Mouse (Mus musculus) gonadal fat pad, adult 2 months (tissue): ENCODE measurements around the gene Snx32. TPM values are rescaled to one million over a fixed set of nuclear protein-coding genes. Genes with fewer than 3 reads are reported as not detected.

Source experiments
- DNase-seq: peaks from one replicate; pipeline ENCODE4 v3.0.0-alpha.2; 2012; ENCODE audit warnings: low read depth
- polyA plus RNA-seq: library from polyadenylated mRNA; depleted of rRNA; stranded (reverse); fragments of >200 nt; gene quantifications from 2 replicates; pipeline ENCODE4 v1.2.3, GENCODE M21; 2012

Gene Snx32
- polyA plus RNA-seq, 1 experiment, result 25.6 TPM

- DNase-seq, result no peak
Observed at GRCm38 (mm10) chr19:5483386-5484359, 26.7 kb downstream of the Snx32 start.

- DNase-seq, result no peak
Observed at GRCm38 (mm10) chr19:5481398-5481797, 28.9 kb downstream of the Snx32 start.

GRCm38 (mm10) chr19:5480016-5480415 is 30.3 kb downstream of the Snx32 start:
- DNase-seq, result no peak

- DNase-seq, result no peak
Observed at GRCm38 (mm10) chr19:5477668-5478300, 32.6 kb downstream of the Snx32 start.

- no peak for DNase-seq
Observed at GRCm38 (mm10) chr19:5477004-5477667, 33.2 kb downstream of the Snx32 start.

GRCm38 (mm10) chr19:5475069-5475714 is 35.1 kb downstream of the Snx32 start:
- no peak for DNase-seq

GRCm38 (mm10) chr19:5474281-5475068 is 35.9 kb downstream of the Snx32 start:
- no peak for DNase-seq

- no peak for DNase-seq
Observed at GRCm38 (mm10) chr19:5473720-5474119, 36.6 kb downstream of the Snx32 start, which contains the start of gene Efemp2. Gene Efemp2, plus strand, starts transcription at chr19:5473954.

- DNase-seq, result no peak
Observed at GRCm38 (mm10) chr19:5472857-5473256, 37.5 kb downstream of the Snx32 start.

- no peak for DNase-seq
Observed at GRCm38 (mm10) chr19:5471846-5472245, 38.5 kb downstream of the Snx32 start.

GRCm38 (mm10) chr19:5468374-5468773 is 42.0 kb downstream of the Snx32 start, which contains the start of gene Ctsw:
Gene Ctsw, minus strand, starts transcription at chr19:5468507.
- DNase-seq, result no peak

GRCm38 (mm10) chr19:5466916-5467500 is 43.3 kb downstream of the Snx32 start:
- no peak for DNase-seq

- no peak for DNase-seq
Observed at GRCm38 (mm10) chr19:5465037-5465436, 45.3 kb downstream of the Snx32 start.

- DNase-seq, result no peak
Observed at GRCm38 (mm10) chr19:5463791-5464562, 46.4 kb downstream of the Snx32 start.

GRCm38 (mm10) chr19:5463212-5463611 is 47.1 kb downstream of the Snx32 start:
- DNase-seq, result no peak

- no peak for DNase-seq
Observed at GRCm38 (mm10) chr19:5461411-5461810, 48.9 kb downstream of the Snx32 start.

- no peak for DNase-seq
Observed at GRCm38 (mm10) chr19:5460465-5460911, 49.9 kb downstream of the Snx32 start, which contains the start of gene Fibp. Gene Fibp, plus strand, starts transcription at chr19:5460615.

GRCm38 (mm10) chr19:5459896-5460295 is 50.4 kb downstream of the Snx32 start:
- DNase-seq, result no peak

- no peak for DNase-seq
Observed at GRCm38 (mm10) chr19:5459019-5459418, 51.3 kb downstream of the Snx32 start.
